Mouse (Mus musculus) C2C12 (cell line): ENCODE results near the gene Oasl2. TPM values are rescaled to one million over a fixed set of nuclear protein-coding genes. Genes with fewer than 3 reads are reported as not detected.

ENCODE experiments used
- H3K27me3 ChIP-seq: one replicate; pipeline ENCODE4 v1.6.1; 2011; ENCODE audit not compliant: control insufficient read depth, insufficient read depth, insufficient read length
- H3K36me3 ChIP-seq: one replicate; pipeline ENCODE4 v1.6.1; 2011; ENCODE audit not compliant: control insufficient read depth, insufficient read depth
- H3K4me3 ChIP-seq: one replicate; pipeline ENCODE4 v1.5.1; 2011; ENCODE audit warnings: mild to moderate bottlenecking, control low read depth; ENCODE audit not compliant: poor library complexity, insufficient read depth, severe bottlenecking
- H3K79me2 ChIP-seq: one replicate; pipeline ENCODE4 v1.6.1; 2011; ENCODE audit not compliant: control insufficient read depth, insufficient read depth
- H3K79me3 ChIP-seq: one replicate; pipeline ENCODE4 v1.6.1; 2011; ENCODE audit warnings: low read depth, control low read depth
- H3ac ChIP-seq: one replicate; pipeline ENCODE3; 2011; ENCODE audit warnings: low read depth; ENCODE audit not compliant: control insufficient read depth, insufficient read length
- CEBPB ChIP-seq: IDR thresholded peaks from one replicate; pipeline ENCODE4 v1.6.1; 2011; ENCODE audit warnings: low read depth, mild to moderate bottlenecking, control low read depth, moderate library complexity
- CTCF ChIP-seq: IDR thresholded peaks from one replicate; pipeline ENCODE4 v1.5.1; 2011; ENCODE audit not compliant: control insufficient read depth, insufficient read depth, insufficient read length
- FOSL1 ChIP-seq: IDR thresholded peaks from one replicate; pipeline ENCODE4 v1.8.0; 2011; ENCODE audit warnings: mild to moderate bottlenecking, low read length; ENCODE audit not compliant: poor library complexity, insufficient read depth, severe bottlenecking
- MAX ChIP-seq: IDR thresholded peaks from one replicate; pipeline ENCODE4 v1.6.1; 2011; ENCODE audit warnings: mild to moderate bottlenecking, control low read depth
- MYOD1 ChIP-seq: IDR thresholded peaks from one replicate; pipeline ENCODE4 v1.6.1; 2011; ENCODE audit warnings: low read depth; ENCODE audit not compliant: control insufficient read depth, insufficient read length
- MYOG ChIP-seq: IDR thresholded peaks from one replicate; pipeline ENCODE4 v1.6.1; 2011; ENCODE audit not compliant: control insufficient read depth, insufficient read length; ENCODE audit errors: extremely low read depth
- USF1 ChIP-seq: IDR thresholded peaks from one replicate; pipeline ENCODE4 v1.6.1; 2011; ENCODE audit warnings: low read depth, mild to moderate bottlenecking, control low read depth, moderate library complexity
- polyA plus RNA-seq: library from polyadenylated mRNA; unstranded; fragments of >200 nt; fragmentation: generic; extraction: Trizol; gene quantifications from one replicate; pipeline ENCODE4 v1.2.1, GENCODE M21; 2012; ENCODE audit warnings: missing spikeins

Gene Oasl2
- polyA plus RNA-seq, 1 experiment: 0.40 TPM

GRCm38 (mm10) chr5:114921551-114922365 is 25.0 kb downstream of the Oasl2 start:
- no peaks in the 10 kb centered on the region for H3K36me3 ChIP-seq
- no peaks in the 10 kb centered on the region for H3K79me3 ChIP-seq
- H3K27me3 ChIP-seq: no peaks in the 10 kb centered on the region
- no peaks in the 10 kb centered on the region for H3K79me2 ChIP-seq
- H3ac ChIP-seq: no peak overlapping the region
- TF ChIP-seq FOSL1: no peak
- TF ChIP-seq CEBPB: no peak
- TF ChIP-seq MAX: no peak
- no peak for TF ChIP-seq MYOG
- no peak for TF ChIP-seq MYOD1
- no peak for TF ChIP-seq CTCF
- TF ChIP-seq USF1: no peak
- H3K4me3 ChIP-seq: no peak overlapping the region

- Histone ChIP-seq H3K79me2 (no peaks in the 10 kb centered on the region), H3K79me3 (no peaks in the 10 kb centered on the region), H3K36me3 (no peaks in the 10 kb centered on the region), H3K27me3 (no peaks in the 10 kb centered on the region), H3ac (no peak overlapping the region), H3K4me3 (no peak overlapping the region)
- TF ChIP-seq MAX: no peak
These were observed 25.6 kb downstream of the Oasl2 start for GRCm38 (mm10) chr5:114922366-114922731.

DNA sequence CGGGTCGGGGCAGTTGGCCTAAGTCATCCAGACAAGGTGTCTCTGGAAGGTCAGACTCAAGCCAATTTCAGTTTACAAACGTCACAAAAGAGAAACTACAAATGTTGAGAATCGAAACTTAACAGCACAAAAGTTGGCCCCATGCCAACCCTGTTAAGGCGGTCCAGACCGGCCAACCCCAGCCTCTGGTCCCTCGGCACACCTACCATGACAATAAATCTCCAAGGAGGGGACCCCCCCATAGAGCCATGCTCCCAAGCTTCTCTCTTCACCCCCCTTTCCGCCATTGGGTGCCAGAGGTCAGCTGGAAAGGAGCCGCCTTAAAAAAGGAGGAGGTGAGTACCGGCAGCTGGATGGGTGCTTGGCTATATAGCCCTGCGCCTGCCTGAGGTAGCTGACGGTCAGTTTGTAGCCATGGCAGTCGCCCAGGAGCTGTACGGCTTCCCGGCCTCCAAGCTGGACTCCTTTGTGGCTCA is 26.3 kb downstream of the Oasl2 start, which contains the start of gene Oasl1:
Oasl1 (plus strand) TSS at position 243 of the 476 bp plus-strand sequence.
- H3K79me2 ChIP-seq: no peaks in the 10 kb centered on the region
- H3K4me3 ChIP-seq: no peak within 1 kb of the TSS
- H3K27me3 ChIP-seq: no peaks in the 10 kb centered on the region
- H3K36me3 ChIP-seq: no peaks in the 10 kb centered on the region
- TF ChIP-seq USF1 (no peak), FOSL1 (no peak), MAX (no peak), CTCF (no peak), MYOG (no peak), CEBPB (no peak), MYOD1 (no peak)
- H3K79me3 ChIP-seq: no peaks in the 10 kb centered on the region
- no peak within 1 kb of the TSS for H3ac ChIP-seq

- no peaks in the 10 kb centered on the region for H3K79me2 ChIP-seq
- no peak overlapping the region for H3ac ChIP-seq
- TF ChIP-seq CTCF (no peak), FOSL1 (no peak), MYOD1 (no peak), MAX (no peak)
- H3K4me3 ChIP-seq: no peak overlapping the region
- H3K36me3 ChIP-seq: no peaks in the 10 kb centered on the region
- H3K27me3 ChIP-seq: no peaks in the 10 kb centered on the region
- no peaks in the 10 kb centered on the region for H3K79me3 ChIP-seq
These were observed 29.5 kb downstream of the Oasl2 start for GRCm38 (mm10) chr5:114926153-114926684.

- TF ChIP-seq MAX (no peak), CTCF (no peak), USF1 (no peak), MYOD1 (no peak), CEBPB (no peak), MYOG (no peak), FOSL1 (no peak)
- Histone ChIP-seq H3K79me2 (no peaks in the 10 kb centered on the region), H3K4me3 (no peak overlapping the region), H3ac (no peak overlapping the region), H3K27me3 (no peaks in the 10 kb centered on the region), H3K79me3 (no peaks in the 10 kb centered on the region), H3K36me3 (no peaks in the 10 kb centered on the region)
These were observed 30.0 kb downstream of the Oasl2 start for GRCm38 (mm10) chr5:114926753-114927152.

DNA sequence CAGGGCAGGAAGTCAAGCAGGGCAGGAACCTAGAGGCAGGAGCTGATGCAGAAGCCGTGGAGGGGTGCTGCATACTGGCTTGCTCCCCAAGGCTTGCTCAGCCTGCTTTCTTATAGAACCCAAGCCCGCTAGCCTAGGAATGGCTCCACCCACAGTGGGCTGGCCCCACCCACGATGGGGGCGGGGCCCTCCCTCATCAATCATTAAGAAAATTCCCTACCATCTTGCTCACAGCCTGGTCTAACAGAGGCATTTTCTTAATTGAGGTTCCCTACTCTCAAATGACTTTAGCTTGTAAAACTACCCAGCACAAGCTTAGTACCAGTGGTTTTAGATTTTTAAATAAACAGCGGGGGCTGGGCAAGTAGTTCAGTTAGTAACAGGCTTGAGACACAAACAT is 34.9 kb downstream of the Oasl2 start:
- no peaks in the 10 kb centered on the region for H3K79me3 ChIP-seq
- H3K79me2 ChIP-seq: no peaks in the 10 kb centered on the region
- no peak overlapping the region for H3K4me3 ChIP-seq
- TF ChIP-seq CTCF (no peak), FOSL1 (no peak)
- no peaks in the 10 kb centered on the region for H3K27me3 ChIP-seq
- no peaks in the 10 kb centered on the region for H3K36me3 ChIP-seq
- H3ac ChIP-seq: no peak overlapping the region
